Mouse (Mus musculus): ENCODE data around the gene Usp38.
A peak's percentile ranks its signal among the peaks of the same experiment; 100 is the strongest.

Usp38 gene

DNA sequence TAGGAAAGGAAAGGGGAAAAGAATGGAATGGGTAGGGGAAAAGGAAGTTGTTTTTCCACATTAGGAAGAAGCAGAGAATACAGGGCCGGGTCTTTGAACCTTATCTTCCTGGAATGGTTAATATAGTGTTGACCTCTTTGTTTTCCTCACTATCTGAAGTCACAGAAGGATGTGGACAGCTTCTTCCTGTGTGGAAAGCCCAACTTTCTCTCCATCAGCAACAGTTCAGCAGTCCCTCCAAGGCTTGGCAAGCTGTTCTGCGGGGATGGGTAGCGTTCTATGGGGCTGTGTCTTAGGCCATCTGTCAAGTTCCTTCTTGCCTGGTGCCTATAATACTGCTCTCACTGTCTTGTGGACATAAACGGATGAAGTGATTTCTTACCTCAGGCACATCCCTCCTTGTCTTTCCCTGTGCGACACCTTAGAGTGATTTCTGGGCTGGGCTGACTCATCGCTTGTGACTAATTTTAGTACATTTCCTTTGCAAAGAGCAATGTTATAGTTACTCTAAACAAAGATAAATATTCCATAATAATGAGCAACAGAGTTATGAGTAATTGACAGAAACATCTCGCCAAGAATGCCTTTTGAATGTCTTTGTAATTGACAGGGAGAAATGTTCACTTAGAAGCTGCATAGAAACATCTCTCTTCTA lies 52.7 kb downstream of the Usp38 start:
- DNase-seq (ENCODE audit: low spot score in 2 of 2): no peak

DNA sequence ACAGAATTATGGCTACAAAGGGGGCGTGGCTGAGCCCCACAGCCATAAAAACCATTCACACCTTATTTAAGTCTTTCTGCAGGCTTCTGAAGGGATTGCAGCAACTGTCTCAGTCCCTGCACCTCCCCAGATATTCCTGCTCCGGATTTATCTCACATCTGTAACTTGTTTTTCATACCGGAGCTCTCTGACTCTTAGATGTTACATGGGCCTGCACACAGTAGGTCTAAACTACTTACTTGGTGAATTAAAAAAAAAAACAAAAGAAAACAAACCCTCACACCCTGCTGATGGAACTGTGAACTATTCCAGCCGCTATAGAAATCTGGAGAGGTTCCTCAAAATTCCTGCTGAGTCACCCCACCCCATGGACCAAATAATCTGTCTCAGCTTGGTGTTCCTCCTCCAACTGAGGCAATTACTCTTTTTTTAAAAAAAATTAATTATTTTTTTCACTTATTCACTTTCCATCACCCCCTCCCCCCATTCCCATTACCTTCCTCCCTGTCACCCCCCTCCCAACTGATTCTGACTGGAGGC lies 53.6 kb downstream of the Usp38 start:
- DNase-seq (ENCODE audit: low spot score in 2 of 2): no peak

DNA sequence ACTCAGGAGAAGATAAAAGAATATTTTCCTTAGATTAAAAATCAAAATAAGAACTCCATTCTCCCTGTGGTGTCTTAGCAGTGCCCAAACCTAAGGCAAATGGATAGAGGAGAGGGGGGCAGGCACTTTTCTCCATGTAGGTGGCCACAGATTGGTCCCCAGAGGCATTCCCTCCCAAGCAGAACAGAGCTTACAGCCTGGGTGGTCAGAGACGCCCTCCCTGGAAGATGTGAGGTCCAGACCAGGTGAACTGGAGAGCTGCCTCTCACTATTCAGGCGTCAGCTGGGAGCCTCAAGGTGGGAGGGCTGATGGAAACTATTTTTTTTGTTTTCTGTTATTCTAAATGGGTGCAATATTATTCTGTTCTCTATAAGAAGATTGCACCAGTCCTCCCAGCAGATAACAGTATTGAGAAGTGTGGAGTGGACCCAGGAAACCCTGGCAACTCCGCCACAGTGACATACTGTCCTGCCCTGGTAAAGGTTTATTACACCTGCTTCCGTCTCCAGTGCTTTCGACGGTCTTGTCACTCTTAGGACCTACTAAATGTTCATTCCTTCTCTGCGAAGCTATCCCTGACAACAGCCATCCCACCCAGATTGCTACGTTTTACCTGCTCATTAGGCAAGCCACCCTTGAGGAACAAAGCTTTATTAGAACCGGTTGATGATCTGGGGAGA lies 55.0 kb downstream of the Usp38 start:
- no peak for DNase-seq (ENCODE audit: low spot score in 2 of 2)

DNA sequence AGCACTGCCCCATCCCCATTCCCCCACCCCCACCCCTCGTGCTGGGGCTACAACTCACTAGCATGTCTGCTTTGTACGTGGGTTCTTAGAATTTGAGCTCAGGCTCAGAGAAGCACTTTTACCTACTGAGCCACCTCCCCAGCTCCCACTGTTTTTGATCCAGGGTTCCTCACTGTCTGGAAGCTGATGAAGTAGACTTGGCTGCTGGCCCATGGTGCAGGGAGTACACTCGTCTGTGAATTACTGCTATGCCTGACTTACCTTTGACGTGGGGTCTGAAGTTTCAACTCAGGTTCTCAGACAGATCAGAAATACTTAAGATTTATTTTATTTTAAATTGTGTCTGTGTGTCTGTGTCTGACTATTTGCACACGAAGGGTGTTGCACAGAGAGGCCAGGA lies 57.0 kb downstream of the Usp38 start:
- DNase-seq (ENCODE audit: low spot score in 2 of 2): no peak

DNA sequence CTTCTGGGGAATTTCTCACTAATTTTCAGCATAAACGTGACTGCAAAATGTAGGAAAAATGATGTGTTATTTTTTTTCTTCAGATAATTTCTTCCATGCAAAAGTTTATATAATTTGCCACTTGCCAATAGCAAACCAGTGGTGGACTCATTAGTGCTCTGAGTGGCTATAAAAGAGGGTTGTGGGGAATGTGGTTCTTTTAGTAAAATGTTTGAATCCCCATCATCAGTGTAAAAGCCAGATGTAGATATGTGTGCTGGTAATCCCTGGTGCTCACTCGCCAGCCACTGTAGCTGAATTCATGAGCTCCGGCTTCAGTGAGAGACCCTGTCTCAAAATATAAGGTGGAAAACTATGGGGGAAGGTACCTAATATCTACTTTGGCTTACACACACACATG lies 61.8 kb downstream of the Usp38 start:
- DNase-seq (ENCODE audit: low spot score in 2 of 2): no peak

- no peak for DNase-seq (ENCODE audit: low spot score in 2 of 2)
Measured at GRCm38 (mm10) chr8:80952235-80952915, 62.4 kb downstream of the Usp38 start.

- peak in 1 of 2 experiments; percentile 15 for DNase-seq (ENCODE audit: low spot score in 2 of 2)
Measured at GRCm38 (mm10) chr8:80948405-80949183, 66.1 kb downstream of the Usp38 start.

DNA sequence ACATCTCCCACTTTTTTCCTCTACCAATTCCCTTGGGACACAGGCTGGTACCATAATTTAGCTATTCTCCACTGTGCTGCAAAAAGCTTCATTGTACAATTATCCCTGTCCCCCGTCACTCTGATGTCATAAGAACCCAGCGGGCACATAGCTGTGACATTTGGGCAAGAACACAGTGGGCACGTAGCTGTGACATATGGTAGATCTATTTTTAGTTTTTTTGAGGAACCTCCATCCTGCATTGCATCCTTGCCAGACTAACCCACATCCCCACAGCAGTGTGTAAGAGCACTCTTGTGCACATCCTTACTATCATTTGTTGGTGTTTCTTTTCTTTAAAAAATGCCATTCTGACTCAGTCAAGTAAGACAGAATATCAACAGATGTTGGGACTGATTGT lies 71.0 kb downstream of the Usp38 start:
- DNase-seq (ENCODE audit: low spot score in 2 of 2): no peak

DNA sequence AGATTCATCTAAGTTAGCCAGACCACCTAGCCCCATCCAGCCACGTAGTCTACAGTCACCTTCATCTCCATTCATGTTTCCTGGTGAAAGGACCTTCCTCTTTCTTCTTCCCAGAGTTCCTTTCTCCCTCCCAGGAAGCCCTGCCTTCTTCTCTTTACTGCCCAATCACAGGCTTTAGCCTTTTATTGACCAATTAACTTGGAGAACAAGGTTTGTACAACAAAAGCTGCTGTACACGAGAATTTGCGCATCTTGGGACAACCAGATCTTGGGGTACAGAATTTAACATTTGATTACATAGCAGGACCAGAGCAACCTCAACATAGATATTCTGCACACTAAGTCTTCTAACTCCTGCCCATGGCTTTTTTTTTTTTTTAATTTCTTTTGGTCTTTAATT lies 73.1 kb downstream of the Usp38 start:
- no peak for DNase-seq (ENCODE audit: low spot score in 2 of 2)

- no peak for DNase-seq (ENCODE audit: low spot score in 2 of 2)
Measured at GRCm38 (mm10) chr8:80937814-80938650, 76.7 kb downstream of the Usp38 start.

All from spleen, postnatal 10 days (tissue).